Mouse (Mus musculus) kidney, postnatal 0 days (tissue): Measurements from ENCODE around the gene Btbd7. TPM values are rescaled to one million over a fixed set of nuclear protein-coding genes. Genes with fewer than 3 reads are reported as not detected.

Experiments
- ATAC-seq: fragments of 200-750 bp; cut with Nextera tagmentation; replicated peaks from 2 replicates; pipeline ENCODE4 v1.8.0; 2017; ENCODE audit warnings: low read depth, moderate number of reproducible peaks, moderate TSS enrichment, moderate library complexity; ENCODE audit not compliant: low FRiP score
- DNase-seq: peaks from one replicate; pipeline ENCODE4 v3.0.0-alpha.2; 2016; ENCODE audit warnings: low spot score
- H3K27ac ChIP-seq: fragments of 300-500 bp; sonication (generic); 2 replicates; pipeline ENCODE4 v1.5.1; 2014; ENCODE audit warnings: mild to moderate bottlenecking
- H3K27me3 ChIP-seq: fragments of 300-500 bp; sonication (generic); 2 replicates; pipeline ENCODE4 v1.6.1; 2014; ENCODE audit warnings: low read length, mixed read lengths; ENCODE audit not compliant: insufficient read depth
- H3K36me3 ChIP-seq: fragments of 300-500 bp; sonication (generic); 2 replicates; pipeline ENCODE4 v1.6.1; 2014; ENCODE audit warnings: low read length, mixed read lengths; ENCODE audit not compliant: insufficient read depth
- H3K4me1 ChIP-seq: fragments of 300-500 bp; sonication (generic); replicated peaks from 2 replicates; pipeline ENCODE4 v1.6.1; 2014; ENCODE audit warnings: antibody characterized with exemption, low read length, mixed read lengths; ENCODE audit not compliant: insufficient read depth
- H3K4me2 ChIP-seq: fragments of 300-500 bp; sonication (generic); 2 replicates; pipeline ENCODE4 v1.6.1; 2014; ENCODE audit warnings: mild to moderate bottlenecking, low read length, moderate library complexity, mixed read lengths
- H3K4me3 ChIP-seq: fragments of 300-500 bp; sonication (generic); replicated peaks from 2 replicates; pipeline ENCODE4 v1.5.1; 2014; ENCODE audit warnings: low read depth, low read length
- H3K9ac ChIP-seq: fragments of 300-500 bp; sonication (generic); 2 replicates; pipeline ENCODE4 v1.6.1; 2014; ENCODE audit warnings: low read depth, low read length
- H3K9me3 ChIP-seq: fragments of 300-500 bp; sonication (generic); replicated peaks from 2 replicates; pipeline ENCODE4 v1.6.1; 2016; ENCODE audit warnings: low read length, inconsistent platforms, mixed read lengths
- CTCF ChIP-seq: IDR thresholded peaks from 2 replicates; pipeline ENCODE4 v1.5.1; 2016; ENCODE audit warnings: antibody characterized with exemption, low read depth, mild to moderate bottlenecking, moderate library complexity
- WGBS: fragments of 180-500 bp; shearing (Covaris S2); extraction: QIAGEN DNeasy Blood & Tissue Kit; methylation state at CpG from one replicate; pipeline ENCODE4 v1.1.7; 2014; 5-methylcytosine and 5-hydroxymethylcytosine counted together
- polyA plus RNA-seq: library from polyadenylated mRNA; unstranded; fragments of >200 nt; fragmentation: Nextera tagmentation; extraction: Ambion mirVana; gene quantifications from 2 replicates; pipeline ENCODE4 v1.2.1, GENCODE M21; 2015

Gene Btbd7
- polyA plus RNA-seq, 1 experiment from 2014 or later: 15.5 TPM

DNA sequence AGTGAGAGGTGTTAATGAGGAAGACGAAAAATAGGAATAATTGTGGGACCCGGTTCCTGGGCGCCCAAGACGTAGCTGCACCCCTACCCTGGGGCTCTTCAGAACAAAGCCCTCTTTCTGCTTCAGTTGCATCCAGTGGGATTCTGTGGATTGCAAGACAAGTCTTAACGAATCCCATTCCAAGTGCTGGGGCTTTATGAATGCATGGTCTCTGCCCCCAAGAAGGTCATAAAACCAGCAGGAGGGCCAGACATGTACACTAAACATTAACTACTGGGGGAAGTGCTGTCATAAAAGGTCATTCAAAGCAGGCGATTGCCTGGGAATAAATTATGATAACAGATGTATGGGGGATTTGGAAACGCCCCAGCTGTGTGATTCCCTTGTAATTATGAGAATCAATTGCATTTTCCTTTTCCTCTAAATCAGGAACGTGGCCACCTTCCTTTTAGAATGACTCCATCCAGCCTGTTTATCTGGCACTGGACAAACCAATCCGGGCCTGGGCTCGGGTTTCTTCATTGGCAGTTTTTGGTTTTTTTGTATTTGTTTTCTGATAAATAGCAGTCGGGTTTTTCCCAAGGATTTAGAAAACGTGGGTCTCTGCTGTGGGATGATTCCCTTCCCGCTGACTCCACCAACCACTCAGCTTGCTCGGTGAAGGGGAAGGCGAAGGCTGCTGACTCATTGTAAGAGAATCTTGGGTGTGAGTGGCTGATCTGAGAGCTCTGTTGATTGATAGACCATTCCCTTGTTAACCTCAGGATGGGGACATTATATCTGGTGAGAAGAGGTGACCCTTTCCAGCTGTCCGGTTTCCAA is 147.3 kb downstream of the Btbd7 start:
- H3K9ac ChIP-seq: no peak overlapping the region
- no peak for TF ChIP-seq CTCF
- no peaks in the 10 kb centered on the region for H3K27me3 ChIP-seq
- H3K36me3 ChIP-seq: no peaks in the 10 kb centered on the region
- 0 out of 2 replicates have a peak, but pooled peaks cover 6% of the 10 kb centered on the region for H3K4me1 ChIP-seq
- H3K9me3 ChIP-seq: no peaks in the 10 kb centered on the region
- no peak overlapping the region for H3K4me3 ChIP-seq
- H3K4me2 ChIP-seq: peak overlapping the region; percentile 43
- DNase-seq: peak; percentile 57
- peak overlapping the region; percentile 65; the same call in 1 of the 2 replicates for H3K27ac ChIP-seq
- 16% methylated on average over 16 of the region's 16 CpGs for WGBS
- ATAC-seq: peak; percentile 42

Other genes starting within 250 kb of the Btbd7 start
- 16.1 and 17.8 TPM in 2 replicates for gene Itpk1, start 173.5 kb downstream of the Btbd7 start, polyA plus RNA-seq
- gene Moap1, start 134.8 kb downstream of the Btbd7 start, polyA plus RNA-seq: 13.8 and 20.7 TPM in 2 replicates
- 15.0 and 15.2 TPM in 2 replicates for gene Tmem251, start 134.7 kb downstream of the Btbd7 start, polyA plus RNA-seq
- 0.57 TPM in 1 of 2 replicates, not detected in the other for gene Gm28051, start 120.7 kb downstream of the Btbd7 start, polyA plus RNA-seq
- 22.2 and 23.1 TPM in 2 replicates for gene Gon7, start 120.7 kb downstream of the Btbd7 start, polyA plus RNA-seq
- 30.8 and 32.4 TPM in 2 replicates for gene Ubr7, start 120.5 kb downstream of the Btbd7 start, polyA plus RNA-seq
- gene Gm20604, start 119.8 kb downstream of the Btbd7 start, polyA plus RNA-seq: 20.5 and 22.0 TPM in 2 replicates
- not detected in 2 replicates for gene Cox8c, start 20.8 kb upstream of the Btbd7 start, polyA plus RNA-seq
- gene Unc79, start 70.4 kb upstream of the Btbd7 start, polyA plus RNA-seq: 0.07 and 0.11 TPM in 2 replicates